Mouse (Mus musculus): ENCODE measurements around the gene Macrod2.

The Macrod2 gene

GRCm38 (mm10) chr2:141472791-141473190 is 1077.7 kb downstream of the Macrod2 start:
- DNase-seq (ENCODE audit: low spot score in 2 of 2): no peak

- no peak for DNase-seq (ENCODE audit: low spot score in 2 of 2)
Observed at GRCm38 (mm10) chr2:141477585-141477984, 1082.5 kb downstream of the Macrod2 start.

- DNase-seq (ENCODE audit: low spot score in 2 of 2): no peak
Observed at GRCm38 (mm10) chr2:141490518-141490917, 1095.4 kb downstream of the Macrod2 start.

- no peak for DNase-seq (ENCODE audit: low spot score in 2 of 2)
Observed at GRCm38 (mm10) chr2:141505451-141505850, 1110.3 kb downstream of the Macrod2 start.

GRCm38 (mm10) chr2:141507929-141508897 is 1113.1 kb downstream of the Macrod2 start:
- DNase-seq (ENCODE audit: low spot score in 2 of 2): no peak

- no peak for DNase-seq (ENCODE audit: low spot score in 2 of 2)
Observed at GRCm38 (mm10) chr2:141514976-141515375, 1119.9 kb downstream of the Macrod2 start.

- no peak for DNase-seq (ENCODE audit: low spot score in 2 of 2)
Observed at GRCm38 (mm10) chr2:141522081-141522480, 1127.0 kb downstream of the Macrod2 start.

- DNase-seq (ENCODE audit: low spot score in 2 of 2): no peak
Observed at GRCm38 (mm10) chr2:141545877-141546276, 1150.8 kb downstream of the Macrod2 start.

GRCm38 (mm10) chr2:141551701-141552100 is 1156.6 kb downstream of the Macrod2 start:
- DNase-seq (ENCODE audit: low spot score in 2 of 2): no peak

- no peak for DNase-seq (ENCODE audit: low spot score in 2 of 2)
Observed at GRCm38 (mm10) chr2:141556747-141557146, 1161.6 kb downstream of the Macrod2 start.

- no peak for DNase-seq (ENCODE audit: low spot score in 2 of 2)
Observed at GRCm38 (mm10) chr2:141558242-141558827, 1163.2 kb downstream of the Macrod2 start.

- DNase-seq (ENCODE audit: low spot score in 2 of 2): no peak
Observed at GRCm38 (mm10) chr2:141565986-141566385, 1170.9 kb downstream of the Macrod2 start.

- DNase-seq (ENCODE audit: low spot score in 2 of 2): no peak
Observed at GRCm38 (mm10) chr2:141571360-141571759, 1176.3 kb downstream of the Macrod2 start.

GRCm38 (mm10) chr2:141578206-141578605 is 1183.1 kb downstream of the Macrod2 start:
- DNase-seq (ENCODE audit: low spot score in 2 of 2): no peak

GRCm38 (mm10) chr2:141582431-141582830 is 1187.3 kb downstream of the Macrod2 start:
- no peak for DNase-seq (ENCODE audit: low spot score in 2 of 2)

- no peak for DNase-seq (ENCODE audit: low spot score in 2 of 2)
Observed at GRCm38 (mm10) chr2:141582933-141583332, 1187.8 kb downstream of the Macrod2 start.

- DNase-seq (ENCODE audit: low spot score in 2 of 2): peak; percentile 26 to 75
Observed at GRCm38 (mm10) chr2:141587290-141587689, 1192.2 kb downstream of the Macrod2 start.

- no peak for DNase-seq (ENCODE audit: low spot score in 2 of 2)
Observed at GRCm38 (mm10) chr2:141591326-141591725, 1196.2 kb downstream of the Macrod2 start.

GRCm38 (mm10) chr2:141594811-141595210 is 1199.7 kb downstream of the Macrod2 start:
- no peak for DNase-seq (ENCODE audit: low spot score in 2 of 2)

GRCm38 (mm10) chr2:141617721-141618120 is 1222.6 kb downstream of the Macrod2 start:
- no peak for DNase-seq (ENCODE audit: low spot score in 2 of 2)

- DNase-seq (ENCODE audit: low spot score in 2 of 2): peak in 1 of 2 experiments; percentile 5
Observed at GRCm38 (mm10) chr2:141618257-141618656, 1223.1 kb downstream of the Macrod2 start.

GRCm38 (mm10) chr2:141664051-141664450 is 1268.9 kb downstream of the Macrod2 start:
- no peak for DNase-seq (ENCODE audit: low spot score in 2 of 2)

- DNase-seq (ENCODE audit: low spot score in 2 of 2): no peak
Observed at GRCm38 (mm10) chr2:141672814-141673213, 1277.7 kb downstream of the Macrod2 start.

Data from right cerebral cortex, postnatal 36 days (tissue).